Mouse (Mus musculus) MEL (cell line): ENCODE data around the gene 1700017B05Rik. TPM values are rescaled to one million over a fixed set of nuclear protein-coding genes. Genes with fewer than 3 reads are reported as not detected.

Experiments
- DNase-seq: peaks from one replicate; pipeline ENCODE4 v3.0.0; 2011; ENCODE audit warnings: low read depth, low spot score
- H3K27ac ChIP-seq: 2 replicates; pipeline ENCODE4 v1.5.1; 2012; ENCODE audit warnings: low read depth, mild to moderate bottlenecking, control low read depth, low read length, moderate library complexity; ENCODE audit not compliant: control insufficient read depth
- H3K27me3 ChIP-seq, 2 experiments: fragments of 150-350 bp in 1 of 2; sonication (generic) in 1 of 2; 2 replicates each; pipeline ENCODE4 v1.6.1; 2012; ENCODE audit warnings: low read length in 2 of 2, mild to moderate bottlenecking in 2 of 2, improper control_type of control experiment in 1 of 2, moderate library complexity in 1 of 2; ENCODE audit not compliant: insufficient read depth in 2 of 2, control insufficient read depth in 1 of 2
- H3K36me3 ChIP-seq, 2 experiments: 2 replicates each; pipeline ENCODE4 v1.6.1; 2012 to 2014; ENCODE audit warnings: low read length in 2 of 2, improper control_type of control experiment in 1 of 2, inconsistent platforms in 1 of 2, mild to moderate bottlenecking in 1 of 2; ENCODE audit not compliant: insufficient read depth in 2 of 2, control insufficient read depth in 1 of 2
- H3K4me1 ChIP-seq, 2 experiments: fragments of 150-350 bp in 1 of 2; sonication (generic) in 1 of 2; 2 replicates each; pipeline ENCODE4 v1.6.1; 2012; ENCODE audit warnings: low read length in 2 of 2, improper control_type of control experiment in 1 of 2, mild to moderate bottlenecking in 1 of 2; ENCODE audit not compliant: insufficient read depth in 2 of 2, control insufficient read depth in 1 of 2
- H3K4me3 ChIP-seq, 2 experiments: fragments of 150-350 bp in 1 of 2; sonication (generic) in 1 of 2; 2 replicates each; pipeline ENCODE4 v1.5.1; 2012; ENCODE audit warnings: low read depth in 2 of 2, low read length in 2 of 2, mild to moderate bottlenecking in 2 of 2, moderate library complexity in 2 of 2, control low read depth in 1 of 2, improper control_type of control experiment in 1 of 2; ENCODE audit not compliant: control insufficient read depth in 1 of 2, insufficient read depth in 1 of 2
- H3K79me2 ChIP-seq: 2 replicates; pipeline ENCODE4 v1.6.1; 2012; ENCODE audit warnings: mild to moderate bottlenecking, low read length, moderate library complexity; ENCODE audit not compliant: control insufficient read depth, poor library complexity, insufficient read depth
- H3K9ac ChIP-seq: 2 replicates; pipeline ENCODE4 v1.6.1; 2012; ENCODE audit warnings: low read depth, mild to moderate bottlenecking, control low read depth, low read length, moderate library complexity; ENCODE audit not compliant: control insufficient read depth, poor library complexity, severe bottlenecking
- H3K9me3 ChIP-seq: fragments of 150-350 bp; sonication (generic); replicated peaks from 2 replicates; pipeline ENCODE4 v1.6.1; 2012; ENCODE audit warnings: mild to moderate bottlenecking, low read length, improper control_type of control experiment, moderate library complexity; ENCODE audit not compliant: insufficient read depth
- BHLHE40 ChIP-seq: IDR thresholded peaks from 2 replicates; pipeline ENCODE4 v1.6.1; 2012; ENCODE audit warnings: low read depth, mild to moderate bottlenecking, inconsistent platforms, low read length, improper control_type of control experiment, borderline replicate concordance
- CTCF ChIP-seq, 3 experiments: IDR thresholded peaks in 2 of 3; conservative IDR thresholded peaks in 1 of 3; 2 replicates each; pipeline ENCODE4 v1.5.1; 2011 to 2012; ENCODE audit warnings: low read length in 3 of 3, low read depth in 2 of 3, mild to moderate bottlenecking in 2 of 3, improper control_type of control experiment in 1 of 3, inconsistent platforms in 1 of 3, mixed read lengths in 1 of 3, moderate library complexity in 1 of 3; ENCODE audit not compliant: control insufficient read depth in 1 of 3, insufficient read depth in 1 of 3, poor library complexity in 1 of 3, severe bottlenecking in 1 of 3
- E2F4 ChIP-seq: IDR thresholded peaks from 2 replicates; pipeline ENCODE4 v1.6.1; 2011; ENCODE audit warnings: low read depth, low read length, improper control_type of control experiment, borderline replicate concordance
- EP300 ChIP-seq, 2 experiments: IDR thresholded peaks; 2 replicates each; pipeline ENCODE4 v1.6.1; 2011; ENCODE audit warnings: improper control_type of control experiment in 2 of 2, low read length in 2 of 2, low read depth in 1 of 2, mild to moderate bottlenecking in 1 of 2
- ETS1 ChIP-seq: IDR thresholded peaks from 2 replicates; pipeline ENCODE4 v1.6.1; 2012; ENCODE audit warnings: low read depth, mild to moderate bottlenecking, inconsistent platforms, low read length, improper control_type of control experiment, moderate library complexity
- GATA1 ChIP-seq: IDR thresholded peaks from 2 replicates; pipeline ENCODE4 v1.6.1; 2011; ENCODE audit warnings: low read depth, low read length, improper control_type of control experiment
- HCFC1 ChIP-seq: IDR thresholded peaks from 2 replicates; pipeline ENCODE4 v1.6.1; 2012; ENCODE audit warnings: low read depth, mild to moderate bottlenecking, inconsistent platforms, low read length, improper control_type of control experiment, moderate library complexity
- JUND ChIP-seq: IDR thresholded peaks from 2 replicates; pipeline ENCODE4 v1.6.1; 2011; ENCODE audit warnings: low read depth, mild to moderate bottlenecking, improper control_type of control experiment, low read length
- KAT2A ChIP-seq: conservative IDR thresholded peaks from 2 replicates; pipeline ENCODE4 v1.6.1; 2012; ENCODE audit warnings: low read depth, low read length, improper control_type of control experiment, inconsistent platforms
- MAFK ChIP-seq: IDR thresholded peaks from 2 replicates; pipeline ENCODE4 v1.6.1; 2011; ENCODE audit warnings: low read depth, mild to moderate bottlenecking, low read length, improper control_type of control experiment, borderline replicate concordance
- MAX ChIP-seq: IDR thresholded peaks from 2 replicates; pipeline ENCODE4 v1.6.1; 2011; ENCODE audit warnings: low read length, improper control_type of control experiment
- MAZ ChIP-seq: IDR thresholded peaks from 2 replicates; pipeline ENCODE4 v1.6.1; 2012; ENCODE audit warnings: low read depth, mild to moderate bottlenecking, inconsistent platforms, low read length, improper control_type of control experiment
- MXI1 ChIP-seq: IDR thresholded peaks from 2 replicates; pipeline ENCODE4 v1.6.1; 2011; ENCODE audit warnings: mild to moderate bottlenecking, low read depth, low read length, improper control_type of control experiment
- MYC ChIP-seq: IDR thresholded peaks from 2 replicates; pipeline ENCODE4 v1.6.1; 2011; ENCODE audit warnings: low read depth, mild to moderate bottlenecking, low read length, improper control_type of control experiment, moderate library complexity
- NRF1 ChIP-seq: IDR thresholded peaks from 2 replicates; pipeline ENCODE4 v1.6.1; 2014; ENCODE audit warnings: low read depth, mild to moderate bottlenecking, inconsistent platforms, low read length, improper control_type of control experiment, moderate library complexity; ENCODE audit not compliant: poor library complexity, insufficient read depth, severe bottlenecking
- POLR2AphosphoS2 ChIP-seq: IDR thresholded peaks from 2 replicates; pipeline ENCODE4 v1.6.1; 2011; ENCODE audit warnings: low read length, improper control_type of control experiment
- POLR2AphosphoS5 ChIP-seq: IDR thresholded peaks from 2 replicates; pipeline ENCODE4 v1.6.1; 2012; ENCODE audit warnings: low read depth, borderline replicate concordance, mild to moderate bottlenecking, inconsistent platforms, low read length, moderate library complexity, mixed read lengths
- RAD21 ChIP-seq: IDR thresholded peaks from 2 replicates; pipeline ENCODE4 v1.6.1; 2011; ENCODE audit warnings: mild to moderate bottlenecking, low read depth, low read length, improper control_type of control experiment
- RCOR1 ChIP-seq: IDR thresholded peaks from 2 replicates; pipeline ENCODE4 v1.6.1; 2012; ENCODE audit warnings: low read depth, mild to moderate bottlenecking, inconsistent platforms, low read length, improper control_type of control experiment
- SIN3A ChIP-seq: IDR thresholded peaks from 2 replicates; pipeline ENCODE4 v1.6.1; 2012; ENCODE audit warnings: low read length, improper control_type of control experiment, inconsistent platforms
- SMC3 ChIP-seq: IDR thresholded peaks from 2 replicates; pipeline ENCODE4 v1.6.1; 2011; ENCODE audit warnings: low read depth, low read length, improper control_type of control experiment
- TAL1 ChIP-seq: IDR thresholded peaks from 2 replicates; pipeline ENCODE4 v1.6.1; 2012; ENCODE audit warnings: mild to moderate bottlenecking, inconsistent platforms, low read length, moderate library complexity, mixed read lengths
- TBP ChIP-seq: IDR thresholded peaks from 2 replicates; pipeline ENCODE4 v1.8.0; 2011; ENCODE audit warnings: low read depth, low read length, improper control_type of control experiment
- USF1 ChIP-seq: IDR thresholded peaks from 2 replicates; pipeline ENCODE4 v1.6.1; 2014; ENCODE audit warnings: low read depth, mild to moderate bottlenecking, inconsistent platforms, low read length, improper control_type of control experiment, moderate library complexity
- USF2 ChIP-seq, 2 experiments: IDR thresholded peaks; 2 replicates each; pipeline ENCODE4 v1.6.1; 2011 to 2012; ENCODE audit warnings: improper control_type of control experiment in 2 of 2, low read length in 2 of 2, borderline replicate concordance in 1 of 2, inconsistent platforms in 1 of 2, low read depth in 1 of 2, mild to moderate bottlenecking in 1 of 2; ENCODE audit not compliant: insufficient read depth in 1 of 2
- ZC3H11A ChIP-seq: IDR thresholded peaks from 2 replicates; pipeline ENCODE4 v1.6.1; 2012; ENCODE audit warnings: low read depth, mild to moderate bottlenecking, inconsistent platforms, low read length, improper control_type of control experiment
- ZKSCAN1 ChIP-seq: IDR thresholded peaks from 2 replicates; pipeline ENCODE4 v1.6.1; 2012; ENCODE audit warnings: low read depth, mild to moderate bottlenecking, inconsistent platforms, low read length, improper control_type of control experiment, moderate library complexity
- ZNF384 ChIP-seq: IDR thresholded peaks from 2 replicates; pipeline ENCODE4 v1.6.1; 2012; ENCODE audit warnings: low read depth, mild to moderate bottlenecking, inconsistent platforms, low read length, improper control_type of control experiment
- polyA plus RNA-seq, 2 experiments: library from polyadenylated mRNA; stranded (reverse) in 1 of 2; unstranded in 1 of 2; fragments of >175 nt in 1 of 2; fragments of >200 nt in 1 of 2; gene quantifications; 2 replicates each; pipeline versions ENCODE4 v1.2.1 to v1.2.4; 2012; ENCODE audit warnings: low replicate concordance in 2 of 2, low read depth in 1 of 2; ENCODE audit not compliant: insufficient read length in 2 of 2, insufficient read depth in 1 of 2, missing spikeins in 1 of 2
- total RNA-seq: library from RNA; depleted of rRNA; stranded (reverse); fragments of 300-350 nt; gene quantifications from 2 replicates; pipeline ENCODE4 v1.2.3, GENCODE M21; 2012

1700017B05Rik gene
- total and polyA plus RNA-seq, 3 experiments, result 52.7 to 76.5 TPM; not detected in 1

DNA sequence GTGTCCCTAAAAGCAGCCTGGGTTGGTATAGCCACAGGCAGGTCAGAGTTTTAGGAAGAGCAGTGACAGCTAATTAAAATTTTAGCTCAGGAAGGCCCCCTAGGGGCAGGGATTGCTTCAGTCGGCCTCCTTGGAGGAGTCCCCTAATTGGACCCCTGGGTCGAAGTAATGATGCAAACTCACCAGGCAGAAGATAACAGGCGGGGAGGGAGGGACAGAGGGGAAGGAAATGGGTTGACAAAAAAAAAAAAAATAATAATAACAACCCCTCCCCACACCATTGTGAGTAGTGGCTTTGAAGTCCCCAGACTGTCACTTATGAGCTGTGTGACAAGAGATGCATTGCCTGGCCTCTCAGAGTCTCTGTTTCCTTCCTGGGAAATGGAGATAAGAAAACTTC lies 6.2 kb upstream of the 1700017B05Rik start:
- H3K27ac ChIP-seq, result no peak overlapping the region
- H3K9me3 ChIP-seq, result no peaks in the 10 kb centered on the region
- no peak overlapping the region for H3K4me3 ChIP-seq
- DNase-seq, result peak; percentile 75
- H3K27me3 ChIP-seq, result no peaks in the 10 kb centered on the region
- TF ChIP-seq SIN3A (peak; percentile 68), POLR2AphosphoS5 (no peak), GATA1 (peak; percentile 41; the same call in 1 of the 2 replicates), TAL1 (peak; percentile 23; the same call in 1 of the 2 replicates), HCFC1 (0 out of 2 replicates have a peak, but pooled peaks have one; percentile 21), MAZ (peak; percentile 56; the same call in 1 of the 2 replicates), RCOR1 (peak; percentile 42; the same call in 1 of the 2 replicates), E2F4 (no peak), RAD21 (peak; percentile 46), ETS1 (peak; percentile 43; the same call in 1 of the 2 replicates), MXI1 (no peak; the same call in 1 of the 2 replicates), KAT2A (no peak), JUND (no peak), CTCF (IDR thresholded peaks at IDR 0.05 in 2 of 3, conservative IDR thresholded peaks at IDR 0.05 in 1 of 3; ENCODE audit: control insufficient read depth in 1 of 3, insufficient read depth in 1 of 3, low read depth in 2 of 3, low read length in 3 of 3, poor library complexity in 1 of 3, severe bottlenecking in 1 of 3) (peak; percentile 47 to 59 (median 55); a peak in 5 of 6 replicates), SMC3 (peak; percentile 49), TBP (no peak), EP300 (IDR thresholded peaks at IDR 0.05; ENCODE audit: low read depth in 1 of 2, low read length in 2 of 2) (0 out of 4 replicates have a peak, but pooled peaks of 1 of the 2 experiments have one; percentile 15), ZC3H11A (0 out of 2 replicates have a peak, but pooled peaks have one; percentile 31), ZKSCAN1 (no peak), BHLHE40 (no peak)
- no peaks in the 10 kb centered on the region for H3K79me2 ChIP-seq
- H3K36me3 ChIP-seq, result peaks cover 0 to 17% of the 10 kb centered on the region in 2 experiments; a peak in 2 of 4 replicates
- H3K4me1 ChIP-seq, result peaks cover 13 to 37% of the 10 kb centered on the region in 2 experiments
- H3K9ac ChIP-seq, result peak overlapping the region; percentile 18; the same call in 1 of the 2 replicates

DNA sequence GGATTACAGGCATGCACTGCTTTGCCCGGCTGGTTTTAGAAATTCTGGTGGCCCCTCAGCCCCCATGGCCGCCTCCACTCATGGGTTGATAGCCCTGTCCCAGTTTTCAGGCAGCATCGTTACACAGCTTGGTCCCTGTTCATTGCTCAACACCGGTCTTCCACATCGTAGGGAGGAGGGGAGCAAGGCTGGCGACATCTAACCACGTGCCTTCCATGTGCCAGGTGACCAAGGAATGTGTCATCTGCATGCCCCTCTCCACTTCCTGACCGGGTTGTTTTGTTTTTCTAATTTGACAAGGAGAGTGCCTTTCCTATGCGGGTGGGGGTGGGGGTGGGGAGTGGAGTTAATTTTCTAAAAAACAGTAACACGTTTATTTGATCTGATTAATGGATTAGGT lies 5.7 kb upstream of the 1700017B05Rik start:
- no peaks in the 10 kb centered on the region for H3K27me3 ChIP-seq

More for the DNA sequence above, 5.7 kb upstream of the 1700017B05Rik start:
- Histone ChIP-seq H3K27ac (no peak overlapping the region), H3K9me3 (no peaks in the 10 kb centered on the region), H3K79me2 (no peaks in the 10 kb centered on the region), H3K4me3 (no peak overlapping the region), H3K36me3 (peaks cover 0 to 17% of the 10 kb centered on the region in 2 experiments; a peak in 2 of 4 replicates), H3K9ac (peak overlapping the region; percentile 18; the same call in 1 of the 2 replicates), H3K4me1 (peaks cover 12 to 38% of the 10 kb centered on the region in 2 experiments)
- DNase-seq, result no peak
- TF ChIP-seq USF2 (IDR thresholded peaks at IDR 0.05; ENCODE audit: borderline replicate concordance in 1 of 2, insufficient read depth in 1 of 2, low read depth in 1 of 2, low read length in 2 of 2) (no peak), MAFK (no peak), USF1 (peak; percentile 26; the same call in 1 of the 2 replicates), MXI1 (peak; percentile 72), SMC3 (no peak), MAZ (no peak), NRF1 (no peak), POLR2AphosphoS2 (no peak), MAX (peak; percentile 52; the same call in 1 of the 2 replicates), POLR2AphosphoS5 (no peak), MYC (no peak), ZNF384 (no peak), RAD21 (no peak)
